Mouse (Mus musculus): ENCODE measurements at regions not wholly inside any gene's neighbourhood (a gene's known extent, or its start where the extent isn't known, plus 50 kb on each side); places are given as distances from the start of the nearest gene placed in this dataset.
"Not testable (repeated sequence)": the region's sequence is repeated elsewhere in the genome, so short reads cannot be mapped to it uniquely, and the experiment has no call there.

DNA sequence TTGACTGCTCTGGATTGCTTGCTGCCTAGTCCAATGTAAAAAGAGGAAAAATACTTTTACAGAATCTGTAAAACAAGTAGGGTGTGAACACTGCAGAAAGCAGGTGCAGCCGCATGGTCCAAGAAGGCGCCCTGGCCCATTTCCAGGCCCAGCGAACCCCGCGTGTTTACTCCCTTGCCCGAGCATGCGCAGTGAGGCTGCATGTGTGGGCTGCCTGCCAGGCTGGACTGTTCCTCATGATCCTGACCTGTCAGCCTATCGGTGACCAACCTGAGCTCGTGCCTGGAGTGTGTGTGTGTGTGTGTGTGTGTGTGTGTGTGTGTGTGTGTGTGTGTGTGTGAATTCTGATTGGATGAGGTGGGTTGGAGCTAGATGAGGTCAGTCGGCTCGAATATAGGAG is 152.6 kb upstream of the Zfp770 start:
- not testable (repeated sequence) for TF ChIP-seq CTCF (IDR thresholded peaks at IDR 0.05; ENCODE audit: low read depth, low read length); POLR2A (IDR thresholded peaks at IDR 0.05; ENCODE audit: insufficient read depth, low read length)

Data from ES-Bruce4 (cell line).